Mouse (Mus musculus) E14TG2a.4 (cell line): ENCODE data around the gene Patl1.

Experiments used
- CTCF ChIP-seq: conservative IDR thresholded peaks from 2 replicates; pipeline ENCODE4 v1.5.1; 2014; ENCODE audit warnings: low read length
- NANOG ChIP-seq: IDR thresholded peaks from 2 replicates; pipeline ENCODE4 v1.6.1; 2014; ENCODE audit warnings: borderline replicate concordance, low read length, mixed read lengths
- POU5F1 ChIP-seq: IDR thresholded peaks from 2 replicates; pipeline ENCODE4 v1.6.1; 2014; ENCODE audit warnings: low read length, borderline replicate concordance

DNA sequence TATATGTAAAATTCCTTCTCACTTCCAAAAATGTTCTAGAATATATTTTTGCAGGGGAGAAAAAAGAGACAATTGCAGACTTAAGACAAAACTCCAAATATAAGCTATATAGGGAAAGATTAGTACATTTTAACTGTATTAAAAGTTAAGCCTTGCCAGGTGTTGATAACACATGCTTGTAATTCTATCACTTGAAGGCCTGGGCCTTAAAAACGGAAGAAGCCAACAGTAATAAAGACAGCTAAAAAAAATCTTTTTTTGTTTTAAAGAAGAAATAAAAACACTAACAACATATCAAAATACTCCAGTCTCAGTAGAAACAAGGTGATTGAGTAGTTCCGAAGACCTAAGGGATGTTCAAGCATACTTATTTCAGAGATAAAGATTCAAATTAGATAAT lies 14.2 kb downstream of the Patl1 start:
- TF ChIP-seq CTCF (no peak), POU5F1 (no peak), NANOG (no peak)
